12 mouse cellular contexts compared by ENCODE assay signal in the genomic region with DNA sequence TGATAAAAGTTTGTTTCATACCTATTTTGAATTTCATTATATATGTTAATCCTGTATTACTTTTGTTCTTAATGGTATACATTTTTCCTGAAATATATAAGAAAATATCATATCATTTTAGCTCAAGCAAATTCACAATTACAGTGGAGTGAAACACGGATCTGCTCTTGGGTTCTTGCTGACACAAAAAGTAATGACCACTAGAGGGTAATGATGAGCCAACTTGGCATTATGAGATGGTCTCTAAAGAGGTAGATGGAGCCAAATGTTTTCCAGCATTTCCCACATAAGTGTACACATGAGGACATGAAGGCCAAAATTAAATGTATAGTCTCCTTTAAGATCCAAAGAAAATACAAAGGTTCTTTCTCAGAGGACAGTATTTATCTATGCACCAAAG. TPM values are rescaled to one million over a fixed set of nuclear protein-coding genes. Genes with fewer than 3 reads are reported as not detected.
DNase-seq lines count a peak whose midpoint lies in the region; ATAC-seq and TF ChIP-seq lines count a peak whose summit lies in the region.
"Had no signal": no experiment of that assay in that cellular context is flagged by ENCODE, and none has a peak within 500 bp of the region (broad histone marks: within the 10 kb centered on the region; RNA-seq: fewer than 3 reads in every experiment).

No protein-coding gene starts in this region.

- peak; percentile 30 for DNase-seq in cerebellum, adult 9-10 months
- DNase-seq in cerebellum, adult 9-11 months = no peak
- peak; percentile 39 to 47 for DNase-seq in layer of hippocampus, adult 2 months (ENCODE audit: low spot score in 2 of 2)
- DNase-seq in layer of hippocampus, postnatal 36 days = no peak
- DNase-seq in MEL-GATA-1-ER (ENCODE audit: extremely low read depth, low read depth) = peak; percentile 22
- DNase-seq in lung, postnatal 10 days = peak; percentile 36
- no peak for DNase-seq in T-cell, adult 2 months (ENCODE audit: low spot score)
- DNase-seq: cerebellum, postnatal 25 days; thymus, postnatal 14 days had no signal

- H3K27ac ChIP-seq in layer of hippocampus, adult 2 months = no peak overlapping the region
- H3K27ac ChIP-seq: macrophage had no signal

- TF ChIP-seq CTCF in layer of hippocampus, adult 2 months (conservative IDR thresholded peaks at IDR 0.05) = peak; percentile 85

- no peak for ATAC-seq in megakaryocyte-erythroid progenitor cell, adult 5-6 weeks (replicated peaks; ENCODE audit: low FRiP score, low TSS enrichment, poor library complexity, severe bottlenecking)

- H3K4me3 ChIP-seq in layer of hippocampus, adult 2 months = no peak overlapping the region

RNA-seq across cellular contexts. Expression of gene Olfr12, which starts 3.1 kb away (rescaled TPM):
- under 1 TPM in 1 of 2 experiments, not detected in 1; 0.08 TPM for total RNA-seq in layer of hippocampus, adult 2 months (2021)
- not detected for total RNA-seq in layer of hippocampus, postnatal 36 days (2021)
- not detected in 2 replicates for total RNA-seq in megakaryocyte-erythroid progenitor cell, adult 5-6 weeks (2014; fragmentation: Nextera tagmentation)
- total RNA-seq in megakaryocyte-erythroid progenitor cell, adult 5-6 weeks (2017) = not detected in 2 replicates
- total RNA-seq: layer of hippocampus, adult 18-20 months had no signal

RNA-seq across cellular contexts. Expression of gene Olfr1410, which starts 8.9 kb away (rescaled TPM):
- not detected for total RNA-seq in layer of hippocampus, adult 2 months (2021)
- not detected for total RNA-seq in layer of hippocampus, postnatal 36 days (2021)
- total RNA-seq in megakaryocyte-erythroid progenitor cell, adult 5-6 weeks (2014; fragmentation: Nextera tagmentation) = not detected in 2 replicates
- total RNA-seq in megakaryocyte-erythroid progenitor cell, adult 5-6 weeks (2017) = not detected in 2 replicates
- total RNA-seq: layer of hippocampus, adult 18-20 months had no signal

RNA-seq across cellular contexts. Expression of gene Olfr1411, which starts 20.3 kb away (rescaled TPM):
- not detected for total RNA-seq in layer of hippocampus, adult 2 months (2021)
- total RNA-seq in layer of hippocampus, postnatal 36 days (2021) = not detected
- total RNA-seq in megakaryocyte-erythroid progenitor cell, adult 5-6 weeks (2014; fragmentation: Nextera tagmentation) = not detected in 2 replicates
- not detected in 2 replicates for total RNA-seq in megakaryocyte-erythroid progenitor cell, adult 5-6 weeks (2017)
- total RNA-seq: layer of hippocampus, adult 18-20 months had no signal

RNA-seq across cellular contexts. Expression of gene Cops9, which starts 27.3 kb away (rescaled TPM):
- total RNA-seq in layer of hippocampus, adult 2 months (2021) = 100 to 1,000 TPM; 321 to 335 TPM
- 100 to 1,000 TPM; 336 to 386 TPM for total RNA-seq in layer of hippocampus, postnatal 36 days (2021)
- total RNA-seq in megakaryocyte-erythroid progenitor cell, adult 5-6 weeks (2014; fragmentation: Nextera tagmentation) = 193 and 214 TPM in 2 replicates
- 142 TPM in 2 replicates for total RNA-seq in megakaryocyte-erythroid progenitor cell, adult 5-6 weeks (2017)

RNA-seq across cellular contexts. Expression of gene Olfr1412, which starts 28.9 kb away (rescaled TPM):
- total RNA-seq in layer of hippocampus, adult 2 months (2021) = not detected
- total RNA-seq in layer of hippocampus, postnatal 36 days (2021) = not detected
- not detected in 2 replicates for total RNA-seq in megakaryocyte-erythroid progenitor cell, adult 5-6 weeks (2014; fragmentation: Nextera tagmentation)
- not detected in 2 replicates for total RNA-seq in megakaryocyte-erythroid progenitor cell, adult 5-6 weeks (2017)
- total RNA-seq: layer of hippocampus, adult 18-20 months had no signal

Comparison
In these comparisons a context has a peak if more than half of its experiments do, and no peak if none do; other contexts are left out.
1. DNase-seq: peak in cerebellum, adult 9-10 months (single experiment), layer of hippocampus, adult 2 months (2 of 2), MEL-GATA-1-ER (single experiment) and lung, postnatal 10 days (single experiment); none in cerebellum, adult 9-11 months (single experiment), layer of hippocampus, postnatal 36 days (0 of 2) and T-cell, adult 2 months (single experiment).